ENCODE assay signal across 13 mouse cellular contexts in genomic region chr3:83212578-83212977, GRCm38 (mm10).
DNase-seq lines count a peak whose midpoint lies in the region; ATAC-seq and TF ChIP-seq lines count a peak whose summit lies in the region.
"Had no signal": no experiment of that assay in that cellular context is flagged by ENCODE, and none has a peak within 500 bp of the region (broad histone marks: within the 10 kb centered on the region; RNA-seq: fewer than 3 reads in every experiment).

No protein-coding gene starts in this region.

- 64% methylated on average over 7 of the region's 7 CpGs for WGBS in hindbrain, embryonic 15.5 days
- 73% methylated on average over 7 of the region's 7 CpGs for WGBS in hindbrain, embryonic 11.5 days
- 55% methylated on average over 7 of the region's 7 CpGs for WGBS in limb, embryonic 14.5 days
- 83% methylated on average over 7 of the region's 7 CpGs for WGBS in limb, embryonic 10.5 days
- WGBS in forebrain, embryonic 16.5 days = 38% methylated on average over 7 of the region's 7 CpGs

- H3K27ac ChIP-seq in hindbrain, embryonic 15.5 days (replicated peaks) = 0 out of 2 replicates have a peak overlapping the region, but pooled peaks have one; percentile 8
- no peak overlapping the region for H3K27ac ChIP-seq in hindbrain, embryonic 11.5 days (ENCODE audit: low read depth, low read length)
- no peak overlapping the region for H3K27ac ChIP-seq in limb, embryonic 14.5 days (replicated peaks; ENCODE audit: low read depth, low read length)
- H3K27ac ChIP-seq in limb, embryonic 10.5 days = no peak overlapping the region
- H3K27ac ChIP-seq in forebrain, embryonic 16.5 days (ENCODE audit: low read length) = no peak overlapping the region
- H3K27ac ChIP-seq: hindbrain, postnatal 0 days; left cerebral cortex, adult 2 months; macrophage had no signal

- H3K9me3 ChIP-seq in hindbrain, embryonic 15.5 days = no peaks in the 10 kb centered on the region
- no peaks in the 10 kb centered on the region for H3K9me3 ChIP-seq in hindbrain, embryonic 11.5 days (ENCODE audit: control insufficient read depth, low read length)
- H3K9me3 ChIP-seq in limb, embryonic 14.5 days (ENCODE audit: control insufficient read depth, low read length) = no peaks in the 10 kb centered on the region
- H3K9me3 ChIP-seq in limb, embryonic 10.5 days (replicated peaks) = no peaks in the 10 kb centered on the region
- H3K9me3 ChIP-seq in forebrain, embryonic 16.5 days (ENCODE audit: control insufficient read depth, low read length) = no peaks in the 10 kb centered on the region

- no peak for ATAC-seq in hindbrain, embryonic 15.5 days (ENCODE audit: low FRiP score, low read depth)
- no peak for ATAC-seq in hindbrain, embryonic 11.5 days (ENCODE audit: low FRiP score)
- ATAC-seq in limb, embryonic 14.5 days (ENCODE audit: low FRiP score, low read depth) = no peak
- peak; percentile 82 for ATAC-seq in forebrain, embryonic 16.5 days
- ATAC-seq in granulocyte monocyte progenitor cell, adult 5-6 weeks (replicated peaks; ENCODE audit: poor library complexity, severe bottlenecking) = no peak
- ATAC-seq: hindbrain, postnatal 0 days had no signal

- H3K4me1 ChIP-seq in hindbrain, embryonic 15.5 days (replicated peaks) = peaks cover 14% of the 10 kb centered on the region
- H3K4me1 ChIP-seq in hindbrain, embryonic 11.5 days (replicated peaks; ENCODE audit: control insufficient read depth, insufficient read depth, low read length) = no peaks in the 10 kb centered on the region
- peaks cover 16% of the 10 kb centered on the region for H3K4me1 ChIP-seq in limb, embryonic 14.5 days (ENCODE audit: control insufficient read depth, insufficient read depth, low read length)
- peaks cover 11% of the 10 kb centered on the region for H3K4me1 ChIP-seq in limb, embryonic 10.5 days
- peaks cover 11% of the 10 kb centered on the region for H3K4me1 ChIP-seq in forebrain, embryonic 16.5 days (replicated peaks; ENCODE audit: control insufficient read depth, insufficient read depth, low read length)

- no peaks in the 10 kb centered on the region for H3K27me3 ChIP-seq in hindbrain, embryonic 15.5 days
- H3K27me3 ChIP-seq in hindbrain, embryonic 11.5 days (ENCODE audit: control insufficient read depth, insufficient read depth, low read length) = no peaks in the 10 kb centered on the region
- no peaks in the 10 kb centered on the region for H3K27me3 ChIP-seq in limb, embryonic 14.5 days (ENCODE audit: control insufficient read depth, insufficient read depth, low read length)
- no peaks in the 10 kb centered on the region for H3K27me3 ChIP-seq in limb, embryonic 10.5 days (ENCODE audit: low read depth, poor library complexity, severe bottlenecking)
- H3K27me3 ChIP-seq in forebrain, embryonic 16.5 days (replicated peaks; ENCODE audit: control insufficient read depth, insufficient read depth, low read length) = no peaks in the 10 kb centered on the region

- no peaks in the 10 kb centered on the region for H3K36me3 ChIP-seq in hindbrain, embryonic 15.5 days
- no peaks in the 10 kb centered on the region for H3K36me3 ChIP-seq in hindbrain, embryonic 11.5 days (ENCODE audit: control insufficient read depth, insufficient read depth, low read length)
- no peaks in the 10 kb centered on the region for H3K36me3 ChIP-seq in limb, embryonic 14.5 days (ENCODE audit: control insufficient read depth, insufficient read depth, low read length)
- H3K36me3 ChIP-seq in limb, embryonic 10.5 days = no peaks in the 10 kb centered on the region
- H3K36me3 ChIP-seq in forebrain, embryonic 16.5 days (ENCODE audit: control insufficient read depth, insufficient read depth) = no peaks in the 10 kb centered on the region

- H3K4me3 ChIP-seq in hindbrain, embryonic 15.5 days = no peak overlapping the region
- no peak overlapping the region for H3K4me3 ChIP-seq in hindbrain, embryonic 11.5 days (ENCODE audit: low read depth, low read length)
- H3K4me3 ChIP-seq in limb, embryonic 14.5 days (replicated peaks; ENCODE audit: low read length) = no peak overlapping the region
- H3K4me3 ChIP-seq in limb, embryonic 10.5 days = no peak overlapping the region
- no peak overlapping the region for H3K4me3 ChIP-seq in forebrain, embryonic 16.5 days (replicated peaks; ENCODE audit: low read length)
- H3K4me3 ChIP-seq: left cerebral cortex, adult 2 months had no signal

- DNase-seq in hindbrain, embryonic 11.5 days (ENCODE audit: low spot score) = no peak
- DNase-seq in limb, embryonic 14.5 days (ENCODE audit: low spot score) = peak; percentile 22
- DNase-seq in limb, embryonic 10.5 days (ENCODE audit: low spot score) = no peak
- peak; percentile 13 for DNase-seq in right cerebral cortex, postnatal 14 days
- DNase-seq in urinary bladder, postnatal 25 days (ENCODE audit: low spot score) = no peak
- DNase-seq: cerebellum, adult 18-20 months had no signal

- TF ChIP-seq POLR2A in limb, embryonic 14.5 days (IDR thresholded peaks at IDR 0.05; ENCODE audit: borderline replicate concordance, extremely low read depth, insufficient read depth, insufficient read length) = no peak

- H3K4me2 ChIP-seq in hindbrain, embryonic 15.5 days = no peak overlapping the region
- H3K4me2 ChIP-seq in hindbrain, embryonic 11.5 days (replicated peaks; ENCODE audit: low read depth, low read length) = no peak overlapping the region
- no peak overlapping the region for H3K4me2 ChIP-seq in limb, embryonic 14.5 days (replicated peaks; ENCODE audit: low read depth, low read length, severe bottlenecking)
- H3K4me2 ChIP-seq in forebrain, embryonic 16.5 days (ENCODE audit: low read length) = no peak overlapping the region
- H3K4me2 ChIP-seq: heart, embryonic 11.5 days had no signal

- no peak overlapping the region for H3K9ac ChIP-seq in hindbrain, embryonic 15.5 days
- no peak overlapping the region for H3K9ac ChIP-seq in hindbrain, embryonic 11.5 days (ENCODE audit: low read depth, low read length)
- no peak overlapping the region for H3K9ac ChIP-seq in limb, embryonic 14.5 days (ENCODE audit: low read depth, low read length, severe bottlenecking)
- no peak overlapping the region for H3K9ac ChIP-seq in forebrain, embryonic 16.5 days (replicated peaks; ENCODE audit: low read depth, low read length)

Comparison
In these comparisons a context has a peak if more than half of its experiments do, and no peak if none do; other contexts are left out.
1. DNase-seq: peak in limb, embryonic 14.5 days (single experiment) and right cerebral cortex, postnatal 14 days (single experiment); none in hindbrain, embryonic 11.5 days (single experiment), limb, embryonic 10.5 days (single experiment) and urinary bladder, postnatal 25 days (single experiment).